Mouse (Mus musculus) common myeloid progenitor, adult 5-6 weeks (primary cell): ENCODE measurements around the gene Abhd16a. TPM values are rescaled to one million over a fixed set of nuclear protein-coding genes. Genes with fewer than 3 reads are reported as not detected.

Experiments
- ATAC-seq: replicated peaks from 2 replicates; pipeline ENCODE4 v1.8.0; 2016; ENCODE audit warnings: low read depth, mild to moderate bottlenecking, moderate TSS enrichment, inconsistent platforms; ENCODE audit not compliant: poor library complexity, severe bottlenecking
- total RNA-seq: library from RNA; stranded (forward); fragments of 200-1000, 187-1606 nt; gene quantifications from 2 replicates; pipeline ENCODE4 v1.2.3, GENCODE M21; 2017

Gene Abhd16a
- total RNA-seq, 1 experiment from 2014 or later: 38.8 TPM

DNA sequence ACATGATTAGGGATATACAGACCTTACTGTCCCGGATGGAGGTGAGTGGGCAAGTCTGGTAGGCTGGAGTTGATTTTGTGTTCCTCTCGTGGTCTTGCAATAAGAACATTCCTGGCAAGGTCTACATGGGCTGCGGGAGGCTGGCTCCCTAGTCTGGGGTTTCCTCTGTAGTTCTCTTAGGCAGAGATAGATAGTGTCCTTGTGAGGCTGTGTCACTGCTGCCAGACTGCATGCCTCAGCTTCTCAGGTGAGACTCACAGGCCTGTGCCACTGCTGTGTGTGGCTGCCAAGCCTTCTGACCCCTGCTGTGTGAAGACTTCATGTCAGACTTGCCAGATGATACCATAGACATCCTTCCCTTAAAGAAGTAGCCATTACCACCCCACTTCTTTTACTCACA lies 50.2 kb downstream of the Abhd16a start:
- ATAC-seq: no peak

DNA sequence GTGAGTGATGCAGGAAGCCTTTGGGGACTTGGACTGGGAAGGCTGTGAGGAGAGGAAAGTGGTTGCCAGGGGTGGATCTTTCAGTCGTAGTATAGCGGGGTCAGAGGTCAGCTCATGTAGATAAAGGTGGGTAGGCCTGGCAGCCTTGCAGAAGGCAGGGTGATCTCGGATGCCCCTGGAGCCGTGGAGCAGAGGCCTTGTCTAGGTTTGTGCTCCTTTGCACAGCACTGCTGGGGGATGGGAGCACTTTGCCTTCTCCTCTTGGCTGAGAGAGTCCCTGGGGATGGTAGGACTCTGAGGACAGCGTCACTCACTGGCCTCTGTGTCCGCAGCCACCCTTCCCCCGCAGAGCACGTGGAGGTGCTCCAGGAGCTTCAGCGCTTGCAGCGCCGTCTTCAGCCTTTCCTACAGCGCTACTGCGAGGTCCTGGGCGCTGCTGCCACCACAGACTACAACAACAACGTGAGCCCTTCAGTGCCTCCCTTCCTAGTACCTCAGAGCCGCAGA lies 51.5 kb downstream of the Abhd16a start:
- no peak for ATAC-seq

DNA sequence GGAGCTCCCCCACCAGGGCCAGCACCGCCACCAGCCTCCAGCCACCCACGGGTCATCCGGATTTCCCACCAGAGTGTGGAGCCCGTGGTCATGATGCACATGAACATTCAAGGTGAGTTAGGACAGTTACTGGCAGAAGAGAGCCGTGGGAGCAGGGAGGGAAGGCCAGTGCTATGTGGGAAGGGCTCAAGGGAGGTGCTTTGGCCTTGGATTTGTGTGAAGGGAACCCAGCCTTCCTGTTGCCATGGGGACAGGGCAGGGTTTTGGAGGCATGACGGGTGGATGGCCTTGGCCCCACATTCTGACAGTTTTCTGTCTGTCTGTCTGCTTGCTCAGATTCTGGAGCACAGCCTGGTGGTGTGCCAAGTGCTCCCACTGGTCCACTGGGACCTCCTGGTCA lies 52.9 kb downstream of the Abhd16a start:
- no peak for ATAC-seq

DNA sequence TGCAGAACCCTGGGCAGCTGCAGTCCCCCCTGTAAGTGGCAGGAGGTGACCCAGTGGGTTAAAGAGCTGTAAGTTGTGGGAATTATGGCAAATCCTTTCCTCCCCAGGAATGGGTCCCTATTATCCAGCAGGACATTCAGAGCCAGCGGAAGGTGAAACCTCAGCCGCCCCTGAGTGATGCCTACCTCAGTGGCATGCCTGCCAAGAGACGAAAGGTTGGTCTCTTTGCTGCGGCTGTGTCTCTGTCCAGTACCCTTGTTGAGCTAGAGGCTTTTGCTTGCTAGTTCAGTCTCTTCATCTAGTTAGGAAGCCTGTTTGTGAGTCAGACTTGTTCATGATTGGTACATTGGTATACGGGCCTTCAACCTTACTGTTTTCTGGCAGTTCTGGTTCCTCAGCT lies 57.1 kb downstream of the Abhd16a start:
- no peak for ATAC-seq

DNA sequence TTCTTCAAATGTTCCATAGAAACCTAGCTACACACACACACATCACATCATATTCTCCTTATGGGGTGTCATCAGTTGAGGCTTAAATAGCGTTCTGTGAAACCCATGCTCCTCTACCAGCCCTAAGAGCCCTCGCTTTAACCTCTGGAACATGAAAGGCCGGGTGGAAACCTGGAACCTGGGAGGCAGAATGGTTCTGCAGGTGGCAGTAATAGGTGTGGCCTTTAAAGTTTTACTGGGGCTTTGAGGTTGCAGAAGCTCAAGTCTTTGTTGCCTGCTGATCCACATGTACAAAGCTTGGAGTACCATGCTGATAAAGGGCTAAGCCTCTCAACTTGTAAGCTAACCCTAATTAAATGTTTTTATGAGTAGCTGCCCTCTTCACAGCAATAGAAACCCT lies 58.3 kb downstream of the Abhd16a start:
- ATAC-seq: no peak

DNA sequence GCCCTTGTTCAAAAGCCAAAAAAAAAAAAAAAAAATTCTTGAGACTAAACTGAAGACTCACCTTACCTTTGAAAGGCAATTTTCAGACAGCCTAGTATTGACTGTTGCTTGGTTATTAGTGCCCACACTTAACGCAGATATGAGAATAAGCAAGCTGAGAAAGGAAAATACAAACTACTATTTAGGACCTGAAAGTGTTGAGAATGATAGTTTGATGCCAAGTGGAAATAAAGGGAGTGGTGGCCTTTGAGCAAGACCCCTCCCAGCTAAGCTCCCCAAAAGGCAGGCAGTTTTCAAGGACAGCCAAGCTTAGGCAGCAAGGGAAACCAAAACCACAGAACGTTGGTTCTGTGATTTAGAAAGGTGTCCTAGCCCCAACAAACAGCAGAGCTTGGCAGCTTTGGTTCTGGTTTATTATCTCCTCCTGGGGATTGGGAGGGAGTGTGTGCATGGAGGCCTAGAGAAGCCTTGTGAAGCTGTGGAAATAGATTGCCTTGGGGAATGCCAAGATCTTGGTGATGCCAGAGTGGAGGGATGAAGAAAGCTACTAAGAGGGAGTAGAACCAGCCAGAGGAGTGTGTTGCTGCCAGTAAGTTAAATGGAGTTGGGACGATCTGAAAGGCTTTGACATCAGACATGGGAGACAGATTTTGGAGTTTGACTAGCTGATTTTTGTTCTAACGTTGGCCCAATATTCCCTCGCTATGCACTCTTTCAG lies 59.0 kb downstream of the Abhd16a start:
- no peak for ATAC-seq

DNA sequence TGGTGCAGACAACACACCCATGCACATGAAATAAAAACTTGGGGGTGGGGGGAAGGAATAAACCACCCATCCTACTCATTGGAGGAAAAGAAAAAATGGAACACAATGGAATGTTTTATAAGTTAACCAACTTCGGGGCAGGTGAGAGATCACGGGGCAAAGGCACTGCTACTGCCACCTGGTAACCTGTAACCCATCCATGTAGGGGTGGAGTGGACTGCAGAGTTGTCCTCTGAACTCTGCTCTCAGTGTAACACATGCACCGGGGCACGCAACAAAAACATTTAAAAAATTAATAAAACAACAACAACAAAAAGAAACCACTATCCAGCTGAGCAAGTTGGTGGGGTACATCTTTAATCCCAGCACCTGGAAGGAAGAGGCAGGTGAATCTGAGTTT lies 63.1 kb downstream of the Abhd16a start:
- ATAC-seq: no peak

Other genes with a start within 250 kb of the Abhd16a start
- gene Skiv2l, start 239.1 kb upstream of the Abhd16a start, total RNA-seq: 28.9 and 33.8 TPM in 2 replicates
- 39.6 and 41.9 TPM in 2 replicates for gene Nelfe, start 238.9 kb upstream of the Abhd16a start, total RNA-seq
- not detected in 2 replicates for gene Cfb, start 226.7 kb upstream of the Abhd16a start, total RNA-seq
- 11.1 and 16.2 TPM in 2 replicates for gene Zbtb12, start 209.8 kb upstream of the Abhd16a start, total RNA-seq
- gene Gm20547, start 207.2 kb upstream of the Abhd16a start, total RNA-seq: not detected in 2 replicates
- gene C2, start 191.0 kb upstream of the Abhd16a start, total RNA-seq: 2.8 and 10.0 TPM in 2 replicates
- gene Ehmt2, start 190.8 kb upstream of the Abhd16a start, total RNA-seq: 96.6 and 107 TPM in 2 replicates
- not detected in 2 replicates for gene Slc44a4, start 174.8 kb upstream of the Abhd16a start, total RNA-seq
- gene Neu1, start 158.0 kb upstream of the Abhd16a start, total RNA-seq: 3.4 and 5.0 TPM in 2 replicates
- 79.3 and 84.3 TPM in 2 replicates for gene Hspa1b, start 130.0 kb upstream of the Abhd16a start, total RNA-seq
- not detected in 2 replicates for gene Gm20481, start 119.4 kb upstream of the Abhd16a start, total RNA-seq
- gene Hspa1a, start 117.1 kb upstream of the Abhd16a start, total RNA-seq: 33.5 and 47.4 TPM in 2 replicates
- gene Hspa1l, start 116.6 kb upstream of the Abhd16a start, total RNA-seq: 0.63 TPM in 1 of 2 replicates, not detected in the other
- gene Lsm2, start 107.4 kb upstream of the Abhd16a start, total RNA-seq: 26.9 and 34.1 TPM in 2 replicates
- 174 and 210 TPM in 2 replicates for gene Vars, start 88.3 kb upstream of the Abhd16a start, total RNA-seq
- 0.32 TPM in 1 of 2 replicates, not detected in the other for gene Vwa7, start 72.7 kb upstream of the Abhd16a start, total RNA-seq
- gene Sapcd1, start 61.2 kb upstream of the Abhd16a start, total RNA-seq: 1.2 and 4.4 TPM in 2 replicates
- gene Msh5, start 42.5 kb upstream of the Abhd16a start, total RNA-seq: 3.8 and 4.2 TPM in 2 replicates
- 214 and 220 TPM in 2 replicates for gene Clic1, start 39.3 kb upstream of the Abhd16a start, total RNA-seq
- gene Ddah2, start 30.2 kb upstream of the Abhd16a start, total RNA-seq: 21.3 and 26.7 TPM in 2 replicates
- not detected in 2 replicates for gene Ly6g6c, start 23.9 kb upstream of the Abhd16a start, total RNA-seq
- not detected in 2 replicates for gene Mpig6b, start 23.1 kb upstream of the Abhd16a start, total RNA-seq
- gene Ly6g6e, start 12.4 kb upstream of the Abhd16a start, total RNA-seq: not detected in 2 replicates
- not detected in 2 replicates for gene Ly6g6d, start 11.2 kb upstream of the Abhd16a start, total RNA-seq
- gene Ly6g6f, start 3.7 kb upstream of the Abhd16a start, total RNA-seq: not detected in 2 replicates
- gene Ly6g5c, start 19.0 kb downstream of the Abhd16a start, total RNA-seq: not detected in 2 replicates
- not detected in 2 replicates for gene Ly6g5b, start 26.2 kb downstream of the Abhd16a start, total RNA-seq
- 39.5 and 50.1 TPM in 2 replicates for gene Gpank1, start 32.2 kb downstream of the Abhd16a start, total RNA-seq
- 286 and 306 TPM in 2 replicates for gene Csnk2b, start 32.8 kb downstream of the Abhd16a start, total RNA-seq
- gene D17H6S53E, start 37.1 kb downstream of the Abhd16a start, total RNA-seq: 6.3 and 8.2 TPM in 2 replicates
- gene Apom, start 42.8 kb downstream of the Abhd16a start, total RNA-seq: not detected in 2 replicates
- gene Bag6, start 45.9 kb downstream of the Abhd16a start, total RNA-seq: 58.8 and 103 TPM in 2 replicates
- gene Prrc2a, start 75.6 kb downstream of the Abhd16a start, total RNA-seq: 74.7 and 110 TPM in 2 replicates
- 4.7 and 5.4 TPM in 2 replicates for gene Aif1, start 86.8 kb downstream of the Abhd16a start, total RNA-seq
- gene Lst1, start 99.2 kb downstream of the Abhd16a start, total RNA-seq: 44.3 and 51.6 TPM in 2 replicates
- gene Ltb, start 105.2 kb downstream of the Abhd16a start, total RNA-seq: 1.1 and 1.8 TPM in 2 replicates
- gene Tnf, start 112.7 kb downstream of the Abhd16a start, total RNA-seq: 9.4 and 11.3 TPM in 2 replicates
- not detected in 2 replicates for gene Lta, start 116.1 kb downstream of the Abhd16a start, total RNA-seq
- gene Gm16181, start 131.6 kb downstream of the Abhd16a start, total RNA-seq: not detected in 2 replicates
- 1.6 and 1.8 TPM in 2 replicates for gene Atp6v1g2, start 144.4 kb downstream of the Abhd16a start, total RNA-seq
- 5.2 and 7.0 TPM in 2 replicates for gene Nfkbil1, start 146.5 kb downstream of the Abhd16a start, total RNA-seq
- gene Ddx39b, start 152.5 kb downstream of the Abhd16a start, total RNA-seq: 199 and 218 TPM in 2 replicates
- gene H2-D1, start 173.5 kb downstream of the Abhd16a start, total RNA-seq: 427 and 466 TPM in 2 replicates
- gene H2-Q1, start 231.1 kb downstream of the Abhd16a start, total RNA-seq: 0.05 TPM in 1 of 2 replicates, not detected in the other